Mouse (Mus musculus) adrenal gland, postnatal 10 days (tissue): ENCODE measurements at regions not wholly inside any gene's neighbourhood (a gene's known extent, or its start where the extent isn't known, plus 50 kb on each side); places are given as distances from the start of the nearest gene placed in this dataset.
A peak's percentile ranks its signal among the peaks of the same experiment; 100 is the strongest.

Source experiments
- DNase-seq: peaks from one replicate; pipeline ENCODE4 v3.0.0; 2021; ENCODE audit warnings: mixed read lengths

DNA sequence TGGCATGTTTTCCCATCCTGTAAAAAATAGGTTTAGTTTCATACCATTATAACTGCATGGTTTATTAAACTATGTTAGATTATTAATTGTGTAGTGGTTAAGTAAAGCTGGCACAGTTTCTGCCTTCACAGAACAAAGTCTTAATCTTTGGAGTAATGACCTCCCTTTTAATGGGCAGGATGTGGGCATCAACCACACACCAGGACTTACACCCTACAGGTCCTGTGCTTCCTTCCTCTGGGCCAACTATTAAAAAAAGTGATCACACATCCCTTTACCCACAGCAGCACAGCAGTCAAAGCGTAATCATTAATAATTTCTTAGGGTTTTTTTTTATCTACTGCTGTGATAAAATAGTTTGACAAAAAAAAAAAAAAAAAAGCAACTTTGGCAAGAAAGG lies 300.3 kb downstream of the Fam49a start:
- no peak for DNase-seq

DNA sequence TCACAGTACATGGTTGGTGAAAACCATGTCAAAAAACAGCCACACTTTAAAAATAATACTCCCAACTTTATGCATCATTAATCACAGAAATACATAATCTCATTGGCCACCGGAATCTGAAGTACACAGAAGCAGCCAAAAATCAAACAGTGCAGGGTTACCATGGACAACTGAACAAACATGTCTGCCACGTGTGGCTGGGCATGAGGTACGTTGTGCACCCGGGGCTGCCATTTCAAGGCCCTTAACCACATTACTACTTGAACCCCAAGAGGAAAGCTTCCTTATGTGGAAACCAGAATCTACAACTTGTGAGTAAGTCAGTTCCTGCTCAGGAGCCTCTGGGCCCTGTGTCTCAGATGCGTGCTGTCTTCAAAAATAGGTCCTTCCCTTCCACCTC lies 289.9 kb downstream of the Fam49a start:
- DNase-seq = no peak

DNA sequence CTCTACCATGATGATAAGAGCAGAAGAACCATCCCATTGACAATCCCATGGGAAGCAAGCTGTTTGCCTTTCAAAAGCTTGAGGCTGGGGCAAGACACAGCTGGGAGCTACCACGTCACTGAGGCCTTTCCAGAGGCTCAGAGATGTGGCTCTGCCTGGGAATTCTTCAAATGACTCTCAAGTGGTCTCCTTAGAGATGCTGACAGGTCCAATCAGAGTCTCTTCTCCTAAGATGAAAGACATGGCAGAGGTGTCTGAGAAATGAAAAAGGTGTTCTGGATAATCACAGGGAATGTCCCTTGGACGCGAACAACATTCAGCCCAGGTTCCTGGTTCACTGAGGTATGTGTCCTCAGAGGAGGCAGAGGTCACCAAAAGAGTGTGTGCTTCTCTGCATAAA lies 287.7 kb downstream of the Fam49a start:
- no peak for DNase-seq

DNA sequence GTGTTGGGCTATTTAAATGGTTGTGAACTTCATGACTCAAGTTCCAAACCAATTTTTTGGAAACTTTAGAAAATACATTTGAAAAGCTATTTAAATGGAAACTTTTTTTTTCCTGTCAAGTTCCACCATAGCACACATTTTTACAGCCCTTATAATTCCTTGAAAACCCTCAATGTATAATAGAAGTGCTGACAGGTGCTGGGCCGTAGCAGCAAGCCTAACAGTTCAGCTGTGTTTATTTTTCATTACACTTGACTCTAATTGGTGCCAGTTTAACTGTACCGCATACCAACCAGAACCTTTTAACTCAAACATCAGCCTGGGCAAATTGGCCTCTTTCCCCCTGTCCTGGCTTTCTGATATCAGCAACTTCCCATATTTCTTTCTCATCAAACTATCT lies 286.7 kb downstream of the Fam49a start:
- DNase-seq = no peak

DNA sequence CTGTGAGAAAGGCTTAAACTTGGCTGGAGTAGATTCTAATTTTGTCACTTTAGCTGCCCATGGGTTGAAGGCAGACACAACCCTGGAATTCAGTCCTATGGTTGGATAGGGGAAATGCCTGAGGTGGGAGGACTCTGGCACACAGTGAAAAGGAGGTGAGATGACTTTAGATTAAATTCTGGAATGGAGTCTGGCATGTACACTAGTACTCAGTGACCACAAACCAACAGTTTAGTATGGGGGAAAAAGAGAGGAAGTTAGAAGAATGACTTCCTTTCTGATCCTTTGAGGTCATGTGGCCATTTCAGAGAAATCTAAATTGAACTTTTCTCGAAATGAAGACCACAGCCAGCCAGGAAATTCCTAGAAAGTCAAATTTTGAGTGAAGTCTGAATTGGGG lies 285.5 kb downstream of the Fam49a start:
- DNase-seq = no peak

DNA sequence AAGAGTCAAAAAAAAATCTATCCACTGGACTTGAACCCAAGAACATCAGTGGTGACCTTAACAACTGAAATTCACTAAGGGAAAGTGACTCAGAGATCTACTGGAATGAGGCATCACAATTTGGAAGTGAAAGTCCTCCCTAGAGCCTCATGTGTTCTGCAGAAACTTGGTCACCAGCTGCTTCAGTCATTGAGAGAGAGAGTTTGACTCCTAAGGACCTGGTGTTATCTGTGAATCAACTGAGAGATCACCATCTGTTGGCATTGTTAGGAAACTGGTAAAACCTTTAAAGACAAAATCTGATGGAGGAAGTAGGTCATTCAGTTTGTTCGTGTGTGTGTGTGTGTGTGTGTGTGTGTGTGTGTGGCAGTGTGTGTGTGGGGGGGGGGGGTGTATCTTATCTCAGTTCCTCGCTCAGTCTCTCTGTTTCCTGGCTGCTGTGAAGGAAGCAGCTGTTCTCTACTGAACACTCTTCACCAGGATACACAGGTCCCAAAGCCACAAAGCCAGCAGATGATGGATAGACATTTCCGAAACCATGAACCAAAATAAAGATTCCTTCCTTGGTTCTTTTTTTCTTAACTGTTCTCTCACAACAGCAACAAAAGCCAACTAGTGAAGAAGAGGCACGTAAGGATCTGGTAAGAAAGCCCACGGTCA lies 284.6 kb downstream of the Fam49a start:
- DNase-seq = no peak

DNA sequence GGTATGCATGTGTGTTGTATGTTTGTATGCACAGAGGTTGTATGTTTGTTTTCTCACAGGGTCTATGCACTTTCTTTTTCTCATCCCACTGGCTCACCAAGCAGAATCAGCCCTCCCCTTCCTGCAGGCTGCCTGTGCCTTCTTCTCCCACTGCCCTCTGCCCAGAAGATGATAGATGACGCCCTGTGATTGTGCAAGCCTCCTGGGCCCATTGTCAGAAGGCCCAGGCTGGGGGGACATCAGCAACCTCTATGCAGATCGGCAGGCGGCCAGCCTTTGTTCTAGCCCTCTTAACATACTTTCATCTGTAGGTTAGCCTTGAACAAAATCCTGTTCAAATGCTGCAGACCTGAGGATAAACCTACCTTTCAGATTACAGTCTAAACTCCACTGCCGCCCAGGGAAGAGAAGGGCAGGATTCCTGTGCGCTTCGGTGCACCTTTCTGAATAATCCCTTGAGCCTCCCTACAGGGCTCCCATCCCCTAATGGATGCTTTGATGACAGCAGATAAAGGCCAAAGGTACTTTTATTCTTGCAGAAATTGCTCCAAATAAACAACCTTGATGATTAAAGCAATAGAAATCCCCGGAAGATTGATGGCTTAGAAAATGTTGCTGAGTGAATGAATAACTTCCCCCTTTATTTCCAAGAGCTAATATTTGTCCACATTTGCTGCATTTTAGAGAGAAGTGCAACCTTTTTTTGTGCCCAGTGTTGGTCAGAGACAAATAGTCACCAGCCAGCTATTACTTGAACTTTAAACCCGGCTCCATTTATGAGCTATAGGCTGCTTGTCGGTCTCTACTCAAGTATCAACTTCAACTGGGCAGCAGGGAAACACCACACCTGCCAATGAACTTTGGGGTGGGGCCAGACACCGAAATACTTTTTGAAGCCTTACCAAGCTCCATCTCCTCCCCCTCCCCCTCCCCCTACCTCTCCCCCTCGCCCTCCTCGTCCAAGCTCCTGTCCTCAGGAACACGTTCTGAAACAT lies 279.4 kb downstream of the Fam49a start:
- DNase-seq = peak; percentile 54

DNA sequence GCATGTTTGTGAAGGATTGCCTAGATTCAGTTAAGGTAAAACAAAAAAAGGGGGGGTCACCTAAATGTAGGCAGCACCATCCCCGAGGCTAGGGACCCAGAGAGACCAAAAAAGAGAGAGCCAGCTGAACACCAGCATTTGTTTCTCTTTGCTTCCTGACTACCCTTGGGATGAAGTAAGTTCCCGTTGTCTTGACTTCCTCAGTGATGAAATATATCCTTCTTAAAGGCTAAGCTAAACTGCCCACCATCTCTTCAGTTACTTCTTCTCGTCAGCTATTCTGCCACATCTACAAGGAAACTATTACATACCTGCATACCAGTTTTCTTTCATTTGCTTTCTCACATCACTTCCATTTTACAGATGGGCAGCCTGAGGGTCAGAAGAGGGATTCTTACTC lies 277.4 kb downstream of the Fam49a start:
- no peak for DNase-seq

DNA sequence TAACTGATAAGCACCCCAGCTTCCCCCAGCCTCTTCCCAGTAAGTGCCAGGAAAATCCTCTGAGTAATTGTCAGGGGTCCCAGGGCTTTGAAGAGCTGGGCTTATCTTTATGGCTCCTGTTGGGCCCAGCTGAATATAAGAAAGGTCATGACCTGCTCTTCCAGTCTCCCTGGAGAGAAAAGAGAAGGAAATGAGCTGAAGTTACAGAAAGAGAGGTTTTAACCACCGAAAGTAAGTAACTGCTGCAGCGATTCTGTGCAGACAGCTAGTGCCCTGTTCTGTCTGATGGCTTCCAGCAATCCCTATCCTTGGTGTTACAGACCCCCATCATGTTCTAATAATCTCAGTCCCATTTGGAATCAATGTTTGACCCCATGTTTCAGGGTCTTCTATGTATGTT lies 272.8 kb downstream of the Fam49a start:
- no peak for DNase-seq

DNA sequence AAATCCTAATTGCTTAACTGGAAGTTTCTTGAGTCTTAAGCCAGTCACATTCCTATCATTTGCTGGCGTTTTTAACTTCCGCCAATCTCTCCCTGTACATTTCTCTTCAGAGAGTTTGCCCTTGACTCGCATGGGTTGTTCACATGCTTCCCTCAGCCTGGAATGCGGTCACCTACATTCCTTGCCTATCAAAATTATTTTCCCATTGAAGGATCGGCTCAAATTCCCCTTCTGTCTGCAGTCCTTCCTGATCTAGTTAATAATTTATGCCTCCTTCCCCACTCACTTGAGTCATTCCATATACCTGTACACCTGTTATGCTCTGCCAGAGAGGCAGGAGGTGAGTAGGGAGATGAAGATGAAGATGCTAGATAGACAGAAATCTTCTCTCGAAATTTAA lies 268.9 kb downstream of the Fam49a start:
- DNase-seq = no peak

DNA sequence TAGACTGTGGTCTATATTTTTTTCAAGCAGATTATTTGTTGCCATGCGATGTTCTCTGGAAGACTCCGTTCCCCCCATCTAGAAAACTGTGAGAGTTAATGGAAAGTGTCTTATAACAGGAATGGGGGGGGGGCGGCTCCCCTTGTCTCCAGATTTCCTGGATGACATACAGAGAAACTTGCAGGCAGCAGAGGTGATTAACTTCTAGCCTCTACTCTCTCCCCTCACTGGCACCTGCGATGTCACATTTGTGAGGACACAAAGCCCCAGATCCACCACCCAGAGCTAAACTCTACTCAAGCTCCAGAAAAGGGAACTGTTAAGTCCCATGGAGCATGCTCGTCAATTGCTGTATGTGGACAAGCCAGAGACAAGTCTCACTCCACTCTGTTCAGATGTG lies 267.6 kb downstream of the Fam49a start:
- no peak for DNase-seq

DNA sequence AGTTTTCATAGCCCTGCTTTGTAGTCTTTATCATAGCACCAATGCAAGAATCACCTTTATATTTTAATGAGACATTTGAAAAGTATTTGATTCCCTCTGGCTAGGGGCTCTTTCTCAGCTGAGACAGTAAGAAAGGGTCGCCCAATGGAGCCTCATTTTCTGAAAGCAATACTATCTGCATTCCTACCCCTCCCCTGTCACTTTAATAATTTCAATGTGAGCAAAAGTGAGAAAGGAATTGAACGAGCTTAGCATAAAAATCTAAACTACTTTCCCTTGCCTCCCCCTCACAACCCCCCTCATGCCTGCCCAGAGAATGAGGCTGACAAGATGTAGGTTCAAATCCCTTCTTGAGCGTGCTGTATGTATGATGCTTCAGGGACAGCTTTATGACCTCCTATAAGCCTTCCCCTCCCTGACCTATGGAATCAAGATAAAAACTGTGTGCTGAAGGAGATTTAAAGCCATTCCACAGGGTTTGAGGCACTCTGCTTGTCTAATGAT lies 266.6 kb downstream of the Fam49a start:
- no peak for DNase-seq

DNA sequence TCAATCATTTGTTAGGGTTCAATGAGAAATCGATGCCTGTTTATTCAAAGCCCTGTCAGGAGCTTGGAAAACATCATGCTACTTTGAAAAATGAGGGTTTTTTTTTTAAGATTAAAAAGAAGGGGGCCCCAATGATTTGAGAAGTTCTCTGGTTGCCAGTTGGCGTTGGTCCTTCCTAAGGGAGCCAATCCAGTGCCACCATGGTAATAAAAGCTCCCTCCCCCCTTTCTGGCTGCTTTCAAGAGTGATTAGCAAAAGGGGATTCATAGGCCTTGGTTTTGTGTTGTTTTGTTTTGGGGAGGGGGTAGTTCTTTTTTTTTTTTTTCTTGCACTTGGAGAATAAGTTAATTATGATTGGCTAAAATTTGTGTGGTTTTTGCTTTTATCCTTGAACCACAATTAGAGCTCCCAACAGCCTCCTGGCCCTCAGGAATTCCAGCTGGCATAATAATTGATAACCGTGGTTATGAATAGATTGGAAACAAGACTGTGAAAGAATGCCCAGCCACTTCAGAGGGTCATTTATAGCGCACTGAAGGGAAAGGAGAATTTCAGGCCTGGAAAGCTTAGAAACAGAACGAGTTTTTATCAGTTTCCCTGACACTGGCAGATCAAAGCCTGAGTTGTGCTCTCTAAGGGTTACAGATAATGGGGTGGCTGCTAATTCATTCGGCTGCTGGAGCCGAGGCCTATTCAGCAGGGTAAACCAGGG lies 266.0 kb downstream of the Fam49a start:
- DNase-seq = no peak

DNA sequence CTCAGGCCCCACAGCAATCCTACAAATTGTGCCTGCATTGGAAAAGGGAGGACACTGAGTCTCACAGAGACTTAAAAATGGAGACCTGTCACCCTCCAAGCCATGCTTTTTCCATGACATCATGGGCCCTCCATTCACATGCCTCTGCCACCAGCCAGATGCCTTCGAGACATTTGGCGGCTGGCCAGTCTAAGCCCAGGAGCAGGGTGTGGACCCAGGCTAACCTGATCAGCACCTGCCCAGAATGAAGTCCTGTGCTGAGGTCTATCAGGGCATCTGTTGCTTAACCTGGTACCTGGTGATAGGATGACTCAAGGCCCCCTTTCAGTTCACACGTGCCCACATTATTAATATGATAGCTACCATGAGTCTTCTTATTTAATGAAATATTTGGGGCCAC lies 265.4 kb downstream of the Fam49a start:
- peak; percentile 7 for DNase-seq

DNA sequence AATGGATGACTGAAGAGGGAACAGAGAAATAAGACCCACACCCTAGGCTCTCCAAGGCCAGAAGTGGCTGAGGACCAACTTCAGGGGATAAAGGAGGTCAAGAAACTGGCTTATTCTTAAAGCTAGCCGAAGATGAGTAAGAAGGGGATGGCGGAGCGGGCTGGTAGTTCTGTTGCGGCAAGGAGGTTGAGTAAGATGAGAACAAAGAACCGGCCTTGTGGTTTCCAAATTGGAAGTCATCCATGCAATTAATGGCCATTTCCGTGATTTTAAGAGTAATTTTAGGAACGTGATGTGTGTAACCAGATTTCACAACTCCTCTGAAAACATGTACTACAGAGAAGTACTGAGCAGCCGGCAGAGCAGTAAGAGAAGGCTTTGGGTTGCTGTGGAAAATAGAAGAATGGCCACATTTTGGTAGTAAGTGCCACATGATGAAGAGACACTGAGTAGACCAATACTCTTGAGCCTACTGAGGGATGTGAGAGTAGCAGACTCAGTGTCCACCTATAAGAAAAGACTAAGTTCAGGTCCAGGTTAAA lies 258.4 kb downstream of the Fam49a start:
- DNase-seq = no peak

DNA sequence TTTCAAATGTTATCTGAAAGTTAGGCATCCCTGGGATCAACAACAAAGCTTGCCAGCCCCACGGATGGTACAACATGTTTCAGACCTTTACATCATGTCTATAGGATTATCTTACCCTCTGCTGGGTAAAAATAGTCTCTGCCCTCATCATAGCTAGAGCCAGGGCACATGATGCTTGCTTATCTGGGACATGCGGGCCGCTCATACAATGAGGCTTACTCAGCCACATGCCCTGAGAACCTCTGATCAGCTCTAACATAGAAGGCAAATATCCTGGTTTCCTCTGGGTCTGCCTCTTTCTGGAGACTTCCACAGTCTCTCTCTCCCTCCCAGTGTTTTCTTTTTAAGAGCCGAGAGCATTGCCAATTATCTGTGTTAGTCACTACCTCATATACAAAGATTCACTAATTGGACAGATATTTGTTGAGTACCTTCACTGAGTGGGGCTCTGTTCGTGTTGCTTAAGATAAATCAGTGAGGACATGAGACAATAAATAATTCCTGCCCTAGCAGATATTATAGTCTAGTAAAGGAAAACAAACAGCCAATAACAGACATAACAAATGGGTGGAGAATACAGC lies 256.6 kb downstream of the Fam49a start:
- DNase-seq = no peak

DNA sequence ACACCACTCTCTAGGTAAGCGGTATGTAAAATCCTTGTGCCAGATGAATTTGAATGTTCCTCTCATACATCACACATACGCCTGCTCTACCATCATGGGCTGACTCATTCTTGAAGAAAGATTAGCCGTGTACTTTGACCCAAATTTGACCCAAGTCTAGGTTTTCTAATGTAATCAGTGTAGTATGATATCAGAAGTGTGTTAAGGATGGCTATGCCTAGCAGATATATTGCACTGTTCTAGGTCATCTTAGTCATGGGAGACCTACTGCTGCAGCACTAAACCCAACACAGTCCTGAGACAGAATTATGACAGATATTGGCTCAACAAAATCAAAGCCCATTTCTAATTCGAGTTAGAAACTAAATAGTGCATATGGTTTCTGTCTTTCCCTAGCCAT lies 255.1 kb downstream of the Fam49a start:
- DNase-seq = no peak

DNA sequence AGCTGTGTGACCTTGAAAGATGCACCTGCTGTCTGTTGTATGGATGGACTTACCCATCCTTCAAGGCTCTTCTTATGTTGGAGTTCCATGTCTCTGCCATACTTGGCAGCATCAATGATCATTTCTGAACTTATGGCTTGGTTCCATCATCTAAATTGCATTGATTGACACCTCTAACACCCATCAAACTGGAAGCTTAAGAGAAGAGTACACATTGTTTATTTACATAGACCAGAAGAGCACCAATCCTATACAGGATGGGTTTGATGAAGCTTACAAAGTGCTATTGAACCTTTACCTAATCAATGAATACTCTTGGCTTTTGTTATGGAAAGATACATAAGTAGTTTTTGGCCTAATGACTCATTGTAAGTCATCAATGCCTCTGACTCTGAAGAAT lies 248.8 kb downstream of the Fam49a start:
- DNase-seq = no peak

DNA sequence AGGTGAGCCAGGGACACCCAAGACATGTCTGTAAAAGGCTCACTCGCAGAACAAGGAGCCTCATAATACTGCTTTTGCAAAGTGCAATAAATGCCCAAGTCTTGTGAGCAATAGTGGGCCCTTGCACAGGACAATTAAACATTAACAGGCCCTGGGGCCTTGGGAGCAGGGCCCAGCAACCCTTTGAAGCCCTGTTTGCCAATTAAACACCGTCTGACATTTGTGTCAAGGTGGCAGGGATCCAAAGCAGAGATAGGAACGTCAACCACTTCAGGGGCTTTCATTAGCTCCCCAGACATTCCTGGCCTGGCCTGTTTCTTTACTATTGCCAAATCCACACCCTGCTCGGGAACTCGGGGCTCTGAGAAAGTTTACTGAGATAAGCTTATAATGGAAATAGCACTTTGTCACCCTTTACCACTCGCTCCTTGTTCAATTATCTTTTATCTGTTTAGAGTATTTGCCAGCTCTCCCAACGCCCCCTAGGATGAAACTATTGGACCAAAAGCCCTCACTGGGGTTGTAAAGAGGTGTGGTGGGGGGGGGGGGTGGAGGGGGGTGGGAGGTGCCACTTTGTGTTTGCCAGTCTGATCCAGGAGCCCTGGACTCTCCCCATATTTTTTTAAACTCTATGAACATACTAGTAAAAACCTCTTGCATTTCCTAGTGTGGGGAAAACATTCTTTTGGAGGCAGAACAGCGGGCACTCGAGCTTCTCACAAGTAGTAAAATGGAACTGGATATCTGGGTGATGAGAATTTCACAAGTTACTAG lies 247.4 kb downstream of the Fam49a start:
- peak; percentile 31 for DNase-seq

DNA sequence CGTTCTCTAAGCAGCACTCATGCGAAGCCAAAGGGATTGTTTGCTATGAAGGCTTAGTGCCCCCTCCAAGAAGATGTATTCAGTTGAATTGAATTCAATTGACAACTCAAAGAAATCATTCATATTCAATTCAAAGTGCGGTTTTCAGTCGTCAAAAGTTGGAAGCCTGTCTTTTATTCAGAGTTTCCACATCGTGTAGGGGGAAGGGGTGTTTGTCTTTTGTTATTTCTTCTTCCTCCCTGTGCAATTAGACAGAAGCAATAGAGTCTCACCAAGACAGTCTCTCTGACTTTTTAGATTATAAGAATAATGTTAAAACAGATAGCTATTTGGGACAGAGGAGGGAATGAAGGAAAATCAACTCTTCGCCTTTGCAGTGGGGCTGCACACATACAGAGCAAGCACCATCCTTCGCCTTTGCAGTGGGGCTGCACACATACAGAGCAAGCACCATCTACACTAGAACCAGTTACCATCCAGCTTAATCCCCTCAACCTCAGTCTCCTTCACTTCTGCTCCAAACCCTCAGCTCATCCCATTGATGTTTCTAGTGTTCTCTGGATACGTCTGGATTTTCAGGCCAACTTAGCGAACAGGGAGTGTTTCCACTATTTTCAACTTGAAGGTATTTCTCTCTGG lies 246.7 kb downstream of the Fam49a start:
- DNase-seq = no peak

DNA sequence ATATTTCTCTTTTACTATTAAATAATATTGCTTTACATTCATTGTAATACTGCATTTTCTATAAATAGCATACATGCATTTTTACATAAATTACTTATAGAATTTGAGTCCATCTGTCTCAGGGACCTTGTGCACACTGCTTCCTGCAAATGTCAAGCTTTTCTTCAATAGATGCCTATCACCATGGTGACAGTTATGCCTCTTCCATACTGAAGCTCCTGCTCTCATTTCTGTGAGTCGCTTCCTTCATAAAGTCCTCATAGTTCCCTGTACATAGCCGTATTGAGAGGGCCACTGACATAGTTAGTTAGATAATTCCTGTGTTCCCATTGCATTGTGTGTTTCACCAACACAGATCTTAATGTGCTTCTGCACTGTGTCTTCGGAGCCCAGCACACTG lies 244.7 kb downstream of the Fam49a start:
- no peak for DNase-seq
